Mouse (Mus musculus) mature B cell (primary cell): ENCODE results near the gene Bcor.

Experiments used
- in situ Hi-C: fragments of 300-500 bp; cut with MboI; formaldehyde crosslinking; loops from 2 replicates; pipeline ENCODE4 v1.14.3; 2019

The Bcor gene

GRCm38 (mm10) chrX:12159981-12160656, at the start of gene Bcor:
Gene Bcor (minus strand): TSS chrX:12160355.
- in situ Hi-C loops, result loop anchor here (10.0 kb wide), 1 partner anchor 155 kb away; no protein-coding TSS in a partner anchor

GRCm38 (mm10) chrX:12202951-12203350, 42.8 kb upstream of the Bcor start:
- in situ Hi-C loops, result no loop called here

GRCm38 (mm10) chrX:12201111-12201510, 41.0 kb upstream of the Bcor start:
- in situ Hi-C loops, result no loop called here

GRCm38 (mm10) chrX:12195234-12195919, 35.2 kb upstream of the Bcor start:
- in situ Hi-C loops, result no loop called here

- in situ Hi-C loops, result no loop called here
These were observed 32.2 kb upstream of the Bcor start for GRCm38 (mm10) chrX:12192343-12192742.

GRCm38 (mm10) chrX:12189511-12189910, 29.4 kb upstream of the Bcor start:
- in situ Hi-C loops, result no loop called here

- in situ Hi-C loops, result no loop called here
These were observed 15.2 kb upstream of the Bcor start for GRCm38 (mm10) chrX:12175198-12175960.

- in situ Hi-C loops, result no loop called here
These were observed 10.0 kb upstream of the Bcor start for GRCm38 (mm10) chrX:12170128-12170527.

GRCm38 (mm10) chrX:12164591-12165529, 4.7 kb upstream of the Bcor start:
- in situ Hi-C loops, result no loop called here

- in situ Hi-C loops, result loop anchor here (10.0 kb wide), 1 partner anchor 155 kb away; no protein-coding TSS in a partner anchor
These were observed 647 bp downstream of the Bcor start for GRCm38 (mm10) chrX:12159534-12159881.

- in situ Hi-C loops, result loop anchor here (10.0 kb wide), 1 partner anchor 154 kb away; no protein-coding TSS in a partner anchor
These were observed 1.2 kb downstream of the Bcor start for GRCm38 (mm10) chrX:12158821-12159533.

- in situ Hi-C loops, result loop anchor here (10.0 kb wide), 1 partner anchor 154 kb away; no protein-coding TSS in a partner anchor
These were observed 1.8 kb downstream of the Bcor start for GRCm38 (mm10) chrX:12158244-12158820.

- in situ Hi-C loops, result loop anchor here (10.0 kb wide), 1 partner anchor 153 kb away; no protein-coding TSS in a partner anchor
These were observed 2.7 kb downstream of the Bcor start for GRCm38 (mm10) chrX:12157331-12157930.

- in situ Hi-C loops, result loop anchor here (10.0 kb wide), 1 partner anchor 151 kb away; no protein-coding TSS in a partner anchor
These were observed 4.3 kb downstream of the Bcor start for GRCm38 (mm10) chrX:12155842-12156291.

GRCm38 (mm10) chrX:12155068-12155840, 4.9 kb downstream of the Bcor start:
- in situ Hi-C loops, result loop anchor here (10.0 kb wide), 1 partner anchor 150 kb away; no protein-coding TSS in a partner anchor

GRCm38 (mm10) chrX:12153141-12154095, 6.7 kb downstream of the Bcor start:
- in situ Hi-C loops, result loop anchor here (10.0 kb wide), 1 partner anchor 149 kb away; no protein-coding TSS in a partner anchor
